Mouse (Mus musculus) right cerebral cortex, adult 18-20 months (tissue): ENCODE data around the gene Ciao1.
A peak's percentile ranks its signal among the peaks of the same experiment; 100 is the strongest.
"Not testable (repeated sequence)": the region's sequence is repeated elsewhere in the genome, so short reads cannot be mapped to it uniquely, and the experiment has no call there.

Experiments used
- DNase-seq: peaks from one replicate; pipeline ENCODE4 v3.0.0; 2022; ENCODE audit warnings: mixed read lengths

The Ciao1 gene

GRCm38 (mm10) chr2:127247592-127248333 lies at the start of gene Ciao1, which contains the start of gene Tmem127:
Ciao1 (minus strand) TSS chr2:127247816.
Tmem127 (plus strand) TSS chr2:127247908.
- peak; percentile 99 for DNase-seq

- DNase-seq = no peak
Observed at GRCm38 (mm10) chr2:127297001-127297805, 49.6 kb upstream of the Ciao1 start.

GRCm38 (mm10) chr2:127292250-127292649 lies 44.6 kb upstream of the Ciao1 start:
- DNase-seq = no peak

- no peak for DNase-seq
Observed at GRCm38 (mm10) chr2:127278162-127278561, 30.5 kb upstream of the Ciao1 start.

- no peak for DNase-seq
Observed at GRCm38 (mm10) chr2:127275551-127276320, 28.1 kb upstream of the Ciao1 start.

- DNase-seq = no peak
Observed at GRCm38 (mm10) chr2:127274590-127274989, 27.0 kb upstream of the Ciao1 start.

- no peak for DNase-seq
Observed at GRCm38 (mm10) chr2:127272806-127273205, 25.2 kb upstream of the Ciao1 start.

- not testable (repeated sequence) for DNase-seq
Observed at GRCm38 (mm10) chr2:127272049-127272448, 24.4 kb upstream of the Ciao1 start.

- peak; percentile 43 for DNase-seq
Observed at GRCm38 (mm10) chr2:127271042-127271515, 23.5 kb upstream of the Ciao1 start.

- peak; percentile 91 for DNase-seq
Observed at GRCm38 (mm10) chr2:127270300-127271041, 22.9 kb upstream of the Ciao1 start.

GRCm38 (mm10) chr2:127269491-127270299 lies 22.1 kb upstream of the Ciao1 start, which contains the start of gene Stard7:
Stard7 (plus strand) TSS chr2:127270218.
- peak; percentile 98 for DNase-seq

GRCm38 (mm10) chr2:127267854-127268253 lies 20.2 kb upstream of the Ciao1 start:
- DNase-seq = no peak

- no peak for DNase-seq
Observed at GRCm38 (mm10) chr2:127262480-127262879, 14.9 kb upstream of the Ciao1 start.

- peak; percentile 39 for DNase-seq
Observed at GRCm38 (mm10) chr2:127259340-127259739, 11.7 kb upstream of the Ciao1 start.

GRCm38 (mm10) chr2:127255294-127255693 lies 7.7 kb upstream of the Ciao1 start:
- no peak for DNase-seq

GRCm38 (mm10) chr2:127254604-127255134 lies 7.1 kb upstream of the Ciao1 start:
- no peak for DNase-seq

GRCm38 (mm10) chr2:127252787-127253186 lies 5.2 kb upstream of the Ciao1 start:
- no peak for DNase-seq

GRCm38 (mm10) chr2:127251880-127252527 lies 4.4 kb upstream of the Ciao1 start:
- no peak for DNase-seq

- DNase-seq = no peak
Observed at GRCm38 (mm10) chr2:127251457-127251856, 3.8 kb upstream of the Ciao1 start.

GRCm38 (mm10) chr2:127250291-127251008 lies 2.8 kb upstream of the Ciao1 start:
- no peak for DNase-seq
